Mouse (Mus musculus) c-Kit-positive CD71-negative TER-119-negative erythroid progenitor cells, embryonic 14.5 days (primary cell): ENCODE data around the gene Map3k3.
A peak's percentile ranks its signal among the peaks of the same experiment; 100 is the strongest.
"Not testable (repeated sequence)": the region's sequence is repeated elsewhere in the genome, so short reads cannot be mapped to it uniquely, and the experiment has no call there.

Experiments used
- DNase-seq: peaks from one replicate; pipeline ENCODE4 v3.0.0-alpha.2; 2013; ENCODE audit warnings: low read depth

The Map3k3 gene

DNA sequence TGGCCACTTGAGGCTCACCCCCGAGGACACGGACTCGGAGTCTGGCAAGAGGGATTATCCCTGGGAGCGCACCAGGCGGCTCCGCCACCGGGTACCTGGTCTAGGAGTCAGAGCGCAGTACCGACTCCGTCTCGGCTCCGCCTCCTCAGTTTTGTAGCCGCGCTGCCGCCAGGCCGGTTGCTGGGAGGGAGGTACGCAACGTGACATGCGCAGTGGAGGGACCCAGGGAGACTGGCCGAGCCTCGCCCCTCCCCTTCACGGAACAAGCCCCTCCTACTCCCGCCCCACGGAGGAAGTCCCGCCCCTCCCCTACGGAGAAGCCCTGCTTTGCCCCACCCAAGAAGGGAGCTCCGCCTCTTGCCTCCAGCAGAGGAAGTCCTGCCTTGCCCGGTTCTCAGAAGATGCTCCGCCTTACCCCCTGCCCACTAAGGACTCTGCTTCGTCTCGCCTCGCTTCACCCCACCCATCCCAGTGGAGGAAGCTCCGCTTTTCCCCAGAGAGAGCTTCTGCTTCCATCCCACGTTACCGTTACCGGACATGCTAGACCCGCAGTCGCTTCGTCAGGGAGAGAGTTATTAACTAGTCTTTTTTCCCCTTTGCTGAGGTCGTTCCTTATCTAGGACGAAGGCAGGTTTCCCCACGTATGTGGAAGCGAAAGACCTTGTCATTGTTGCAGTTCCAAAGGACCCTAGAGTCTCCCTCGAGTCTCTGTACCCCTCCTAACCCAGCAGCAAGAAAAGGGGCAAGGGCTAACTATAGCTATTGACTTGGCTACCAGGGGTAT lies 109.2 kb downstream of the Map3k3 start:
- DNase-seq, result peak; percentile 96

DNA sequence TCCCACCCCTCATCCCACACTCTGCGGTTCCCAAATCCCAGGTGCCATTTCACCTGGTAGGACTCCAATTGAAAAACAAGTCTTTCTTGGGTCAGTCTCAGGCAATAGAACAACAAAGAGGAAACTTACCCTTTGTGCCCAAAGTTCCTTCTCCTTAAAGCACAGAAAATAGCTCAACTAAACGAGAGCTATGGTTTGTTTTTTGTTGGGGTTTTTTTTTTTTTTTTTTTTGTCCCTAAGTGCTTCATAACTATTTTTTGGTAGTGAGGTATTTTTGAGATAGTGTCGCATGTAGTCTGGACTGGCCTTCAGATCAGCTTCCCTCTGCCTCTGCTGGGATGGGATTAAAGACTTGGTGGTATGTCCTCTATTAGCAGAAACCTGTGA lies 109.7 kb downstream of the Map3k3 start:
- no peak for DNase-seq

DNA sequence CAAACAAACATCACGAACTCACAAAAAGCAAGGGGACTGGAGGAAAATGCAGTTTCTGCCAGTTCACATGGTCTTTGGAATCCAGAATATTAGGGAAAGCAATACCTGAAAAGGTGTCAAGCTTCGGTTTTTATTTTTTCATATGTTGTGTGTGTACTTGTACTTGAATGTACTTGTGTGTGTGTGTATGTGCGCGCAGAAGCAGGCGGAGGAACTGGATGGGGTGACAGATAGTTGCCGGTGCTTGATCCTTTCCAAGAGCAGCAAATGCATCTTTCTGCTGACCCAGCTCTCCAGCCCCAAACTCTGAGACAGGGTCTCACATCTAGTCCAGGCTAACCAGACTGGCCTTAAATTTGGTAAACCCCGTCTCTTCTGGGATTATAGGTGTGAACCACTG lies 110.5 kb downstream of the Map3k3 start:
- no peak for DNase-seq

DNA sequence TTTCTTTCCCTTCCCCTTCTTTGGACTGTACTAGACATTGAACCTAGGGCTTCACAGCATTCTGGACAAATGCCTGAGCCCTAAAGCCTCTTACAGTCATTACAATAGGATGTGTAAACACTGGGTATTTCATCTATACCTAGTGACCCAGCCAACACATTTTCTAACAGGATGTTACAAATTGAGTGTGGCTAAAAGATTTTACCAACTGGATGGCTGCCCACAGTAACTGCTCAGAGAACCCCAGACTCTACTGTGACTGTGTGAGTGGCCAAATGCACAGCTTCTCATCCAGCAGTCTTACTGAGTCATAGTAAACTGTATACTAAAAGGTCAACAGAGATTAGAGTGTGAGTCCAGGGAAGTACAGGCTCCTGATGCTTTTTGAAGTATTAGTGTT lies 110.9 kb downstream of the Map3k3 start:
- DNase-seq, result no peak

DNA sequence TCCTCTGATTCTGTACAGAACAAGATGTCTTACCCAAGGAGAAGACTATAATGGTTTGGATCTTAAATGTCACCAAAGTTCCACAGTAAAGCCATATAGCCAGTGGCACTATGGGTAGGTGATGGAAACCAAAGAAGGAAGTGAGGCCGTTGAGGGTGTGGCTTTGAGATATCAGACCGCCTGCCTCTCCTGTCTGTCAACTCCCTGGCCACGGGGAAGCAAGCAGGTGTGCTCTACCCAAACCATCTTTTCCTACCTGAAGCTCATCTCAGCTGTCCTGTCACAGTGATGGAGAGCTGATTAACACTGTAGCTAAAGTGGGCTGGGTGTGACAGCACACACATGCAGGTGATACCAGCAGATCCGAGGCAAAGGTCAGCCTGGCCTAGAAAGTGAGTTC lies 113.9 kb downstream of the Map3k3 start:
- no peak for DNase-seq

DNA sequence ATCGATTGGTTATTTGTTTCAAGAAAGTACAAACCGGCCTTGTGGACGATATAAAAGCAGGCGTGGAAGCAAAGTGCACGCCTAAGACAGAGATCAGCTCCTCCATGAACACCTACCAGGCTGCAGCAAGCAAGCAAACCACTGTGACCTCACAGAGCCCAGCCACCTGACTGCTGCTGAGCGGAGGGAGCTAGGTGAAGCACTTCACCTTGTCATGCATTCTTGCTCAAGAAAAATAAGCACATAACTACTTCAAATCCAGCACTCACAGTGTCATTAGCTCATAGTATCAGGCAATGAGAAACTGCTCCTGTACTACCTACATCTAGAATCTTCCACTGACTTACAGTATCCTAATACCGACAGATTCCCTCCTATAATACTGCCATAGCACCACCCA lies 115.6 kb downstream of the Map3k3 start:
- DNase-seq, result not testable (repeated sequence)

DNA sequence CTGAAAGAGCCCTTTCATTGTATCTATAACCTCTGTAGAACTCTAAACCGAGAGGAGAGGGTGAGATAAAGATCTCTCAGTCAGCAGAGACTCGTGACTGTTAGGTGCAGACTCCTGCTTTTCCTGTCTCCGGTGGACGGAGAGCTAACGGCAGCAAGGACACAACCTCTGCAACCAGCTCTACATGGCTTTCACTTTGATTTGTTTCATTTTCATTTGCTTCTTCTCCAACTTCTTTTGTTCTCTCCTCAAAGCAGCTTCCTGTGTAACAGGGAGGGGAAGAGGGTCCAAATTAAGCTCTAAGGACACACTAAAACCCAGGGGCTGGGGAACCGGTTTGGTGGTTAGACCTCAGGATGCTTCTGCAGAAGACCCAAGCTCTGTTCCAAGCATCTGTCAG lies 116.3 kb downstream of the Map3k3 start:
- no peak for DNase-seq

DNA sequence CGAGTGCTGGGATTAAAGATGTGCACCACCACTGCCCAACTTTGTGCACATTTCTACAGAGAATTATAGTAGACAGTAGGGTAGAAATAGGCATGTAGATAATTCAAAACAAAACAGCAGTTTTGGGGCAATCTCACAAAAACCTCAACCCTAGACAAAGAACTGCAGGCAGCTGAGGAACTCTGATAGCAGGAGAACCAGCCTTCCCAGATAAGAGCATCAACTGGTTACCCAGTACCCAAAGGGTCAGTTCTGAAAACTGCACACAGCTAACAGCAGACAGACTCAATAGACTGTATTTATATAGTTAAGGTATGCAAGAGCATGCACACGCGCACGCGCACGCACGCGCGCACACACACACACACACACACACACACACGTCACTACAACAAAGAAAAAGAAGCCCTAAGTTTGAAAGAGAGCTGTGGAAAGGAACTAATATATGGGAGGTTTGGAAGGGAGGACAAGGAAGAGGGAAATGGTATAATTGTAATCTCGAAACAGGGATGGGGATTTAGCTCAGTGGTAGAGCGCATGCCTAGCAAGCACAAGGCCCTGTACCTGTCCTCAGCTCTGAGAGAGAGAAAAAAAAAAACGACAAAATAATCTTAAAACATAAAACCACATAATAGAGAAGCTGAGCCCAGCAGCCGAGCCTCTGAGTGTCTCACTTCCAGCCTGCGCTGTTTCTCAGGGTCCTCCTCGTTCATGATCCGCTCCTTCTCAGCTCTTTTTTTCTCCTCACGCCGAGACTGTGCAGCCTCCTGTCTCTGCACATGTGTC lies 117.1 kb downstream of the Map3k3 start:
- no peak for DNase-seq

DNA sequence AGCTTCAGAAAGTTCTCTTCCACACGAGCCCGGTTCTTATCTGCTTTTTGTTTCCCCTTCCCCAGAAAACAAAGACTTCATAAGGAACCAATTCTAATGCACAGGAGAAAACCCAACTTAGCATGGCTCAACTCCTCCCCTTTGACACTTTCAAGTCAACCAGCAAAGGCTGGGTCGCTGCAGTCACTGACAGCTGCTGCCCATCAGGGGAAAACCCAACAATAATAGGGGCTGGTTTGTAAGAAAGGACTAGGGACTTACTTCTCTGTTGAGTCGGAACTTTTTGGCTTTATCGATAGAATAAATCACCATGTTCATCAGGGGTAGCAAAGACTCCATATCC lies 117.7 kb downstream of the Map3k3 start, which contains the start of gene Strada:
Gene Strada, minus strand, starts transcription at position 46 of the 343 bp plus-strand sequence.
- no peak for DNase-seq
